Mouse (Mus musculus) liver, adult 2 months (tissue): ENCODE measurements at regions not wholly inside any gene's neighbourhood (a gene's known extent, or its start where the extent isn't known, plus 50 kb on each side); places are given as distances from the start of the nearest gene placed in this dataset.

ENCODE experiments used
- CTCF ChIP-seq: fragments of 200-500 bp; IDR thresholded peaks from 2 replicates; pipeline ENCODE4 v1.5.1; 2011; ENCODE audit warnings: low read depth, low read length, control low read depth
- POLR2A ChIP-seq: fragments of 200-500 bp; IDR thresholded peaks from 2 replicates; pipeline ENCODE4 v1.6.1; 2011; ENCODE audit warnings: low read length, control low read depth; ENCODE audit not compliant: insufficient read depth; ENCODE audit errors: extremely low read depth

DNA sequence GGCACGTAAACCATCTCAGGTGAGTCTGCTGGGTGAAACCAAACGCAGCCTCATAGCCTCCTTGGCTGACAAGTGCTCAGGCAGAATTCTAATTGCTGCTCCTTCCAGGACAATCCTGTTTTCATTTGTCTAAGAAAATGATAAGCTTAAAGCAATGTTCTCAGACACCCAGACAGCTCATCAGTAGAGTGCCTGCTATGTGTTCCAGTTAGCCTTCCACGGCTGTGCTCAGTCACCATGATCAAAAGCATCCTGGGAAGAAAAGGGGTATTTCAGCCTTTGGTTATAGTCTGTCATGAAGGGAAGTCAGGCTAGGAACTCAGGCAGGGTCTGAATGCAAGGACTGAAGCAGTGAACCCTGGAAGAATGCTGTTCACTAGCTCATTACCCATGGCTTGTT is 71.8 kb upstream of the Mpped2 start:
- TF ChIP-seq CTCF: no peak
- no peak for TF ChIP-seq POLR2A
